Mouse (Mus musculus): ENCODE measurements around the gene Tmem160.

Tmem160 gene

DNA sequence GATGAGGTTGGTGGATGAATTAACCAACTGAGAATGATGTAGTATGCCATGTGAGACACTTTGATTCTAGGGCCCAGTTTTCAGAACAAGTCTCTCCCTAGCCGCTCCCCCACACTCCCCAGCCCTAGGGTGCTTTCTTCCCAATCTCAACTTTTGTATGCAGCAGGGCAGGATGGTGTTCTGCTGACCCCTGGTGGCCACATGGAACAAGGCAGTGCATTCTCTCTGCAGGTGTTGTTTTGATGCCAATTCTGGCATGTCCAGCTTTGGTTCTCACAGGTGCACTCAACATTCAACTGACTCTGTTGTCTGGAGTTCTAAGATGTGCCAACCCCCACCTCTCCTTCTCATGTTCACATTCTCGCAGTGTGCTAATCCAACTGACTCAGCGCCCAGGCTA is 39.2 kb downstream of the Tmem160 start:
- DNase-seq (ENCODE audit: low spot score in 2 of 2): peak; percentile 64 to 86

DNA sequence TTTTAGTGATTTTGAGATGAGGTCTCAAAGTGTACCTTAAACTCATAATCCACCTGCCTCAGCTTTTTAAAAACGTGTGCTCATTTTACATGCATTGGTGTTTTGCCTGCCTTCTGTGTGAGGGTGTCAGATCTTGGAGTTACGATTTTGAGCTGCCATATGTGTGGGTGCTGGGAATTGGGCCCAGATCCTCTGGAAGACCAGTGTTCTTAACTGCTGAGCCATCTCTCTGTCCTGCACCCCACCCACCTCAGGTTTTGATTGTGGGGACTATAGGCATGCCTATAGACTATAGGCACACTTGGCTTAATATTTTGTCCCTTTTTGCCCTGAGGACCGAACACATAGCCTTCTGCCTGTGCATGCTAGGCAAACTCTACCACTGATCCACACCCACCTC is 39.6 kb downstream of the Tmem160 start:
- DNase-seq (ENCODE audit: low spot score in 2 of 2): no peak

- peak; percentile 37 to 72 for DNase-seq (ENCODE audit: low spot score in 2 of 2)
These were observed 40.8 kb downstream of the Tmem160 start for GRCm38 (mm10) chr7:16493361-16493760.

DNA sequence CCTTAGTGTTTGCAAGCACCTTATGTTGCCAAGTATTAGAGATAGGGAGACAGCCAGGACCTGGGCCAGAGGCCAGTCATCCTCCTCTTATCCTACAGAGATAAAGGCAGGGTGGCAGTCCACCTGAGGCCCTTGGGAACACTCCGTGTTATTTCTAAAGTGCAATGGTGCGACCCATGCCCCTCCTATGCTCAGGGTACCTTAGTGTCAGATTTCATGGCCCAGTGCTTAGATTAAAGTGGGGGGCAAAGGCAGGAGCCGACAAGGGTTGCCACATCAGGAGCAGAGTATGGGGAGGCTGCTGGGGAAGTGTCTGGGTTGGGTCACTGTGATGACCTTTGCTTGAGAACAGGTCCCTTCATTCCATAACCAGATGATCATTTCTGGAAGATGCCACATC is 43.7 kb downstream of the Tmem160 start:
- DNase-seq (ENCODE audit: low spot score in 2 of 2): no peak

DNA sequence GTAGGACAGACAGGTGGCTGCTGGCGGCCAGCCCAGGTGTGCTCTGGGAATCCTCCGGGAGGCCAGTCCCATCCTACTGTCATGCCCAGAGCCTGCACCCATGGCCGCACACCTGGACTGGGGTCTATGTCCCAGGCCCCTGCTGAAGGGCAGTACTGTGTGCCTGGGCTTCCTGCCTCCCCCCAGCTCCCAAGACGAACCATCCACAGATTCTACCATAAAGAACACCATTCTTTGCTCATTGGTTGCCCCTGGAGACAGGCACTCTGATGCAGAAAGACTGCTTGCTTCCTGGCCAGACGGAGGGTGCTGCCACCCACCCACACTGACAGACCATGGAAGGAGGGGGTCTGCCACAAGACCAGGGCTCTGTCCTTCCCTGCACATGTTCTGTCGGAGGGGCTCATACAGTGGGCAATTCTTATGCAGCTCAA is 47.1 kb downstream of the Tmem160 start:
- DNase-seq (ENCODE audit: low spot score in 2 of 2): no peak

DNA sequence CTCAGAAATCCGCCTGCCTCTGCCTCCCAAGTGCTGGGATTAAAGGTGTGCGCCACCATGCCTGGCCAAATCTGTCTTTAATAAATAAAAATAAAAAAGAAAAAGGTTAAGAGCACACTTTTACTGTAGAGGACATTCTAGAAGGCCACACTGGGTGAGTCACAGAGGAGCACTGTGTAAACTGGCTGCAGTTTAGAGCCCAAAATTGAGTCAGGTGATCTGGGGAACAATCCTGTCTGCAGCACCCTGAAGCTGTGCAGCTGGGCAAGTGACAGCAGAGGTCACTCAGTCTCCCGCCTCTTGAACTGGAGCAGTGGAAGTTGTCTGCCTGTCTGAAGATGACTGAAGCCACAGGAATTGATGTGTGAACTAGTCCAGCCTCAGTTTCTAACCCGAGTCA is 49.0 kb downstream of the Tmem160 start:
- no peak for DNase-seq (ENCODE audit: low spot score in 2 of 2)

DNA sequence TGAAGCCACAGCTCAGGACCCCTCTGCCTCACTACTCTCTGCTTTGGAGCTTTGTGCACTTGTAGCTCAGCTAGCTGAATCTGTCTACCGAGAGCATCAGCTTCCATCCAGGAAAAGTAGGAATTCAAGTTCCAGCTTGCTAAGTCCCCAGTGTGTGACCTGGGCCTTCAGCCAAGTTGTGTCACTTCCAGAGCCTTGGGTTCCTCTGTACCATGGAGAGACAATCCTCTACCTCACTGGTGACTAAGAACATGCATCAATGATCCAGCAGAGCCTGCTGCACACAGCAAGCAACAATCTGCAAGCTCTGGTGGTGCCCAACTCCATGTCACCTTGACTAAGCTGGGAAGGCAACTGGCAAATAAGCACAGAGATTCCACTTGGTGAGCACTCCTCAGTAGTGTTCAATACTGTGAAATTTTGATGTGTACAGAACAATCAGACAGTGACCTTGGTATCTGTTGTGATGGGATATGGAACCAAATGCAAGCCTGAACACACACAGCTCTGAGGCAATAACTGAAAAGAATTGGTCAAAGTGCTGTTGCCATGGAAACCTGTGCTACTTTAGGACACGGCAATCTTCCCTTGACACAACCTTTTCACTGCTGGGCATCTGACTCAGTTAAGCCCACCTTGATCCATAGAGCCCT is 52.1 kb downstream of the Tmem160 start:
- no peak for DNase-seq (ENCODE audit: low spot score in 2 of 2)
